Mouse (Mus musculus): ENCODE data around the gene Nsa2.

GRCm38 (mm10) chr13:97104996-97105395, 32.7 kb downstream of the Nsa2 start:
- TF ChIP-seq CTCF (IDR thresholded peaks at IDR 0.05; ENCODE audit: control insufficient read depth, insufficient read depth, low read length): no peak
- no peak for TF ChIP-seq POLR2A (IDR thresholded peaks at IDR 0.05; ENCODE audit: borderline replicate concordance, control insufficient read depth, low read depth, low read length)
